ENCODE assay signal across 10 mouse cellular contexts in the genomic region with DNA sequence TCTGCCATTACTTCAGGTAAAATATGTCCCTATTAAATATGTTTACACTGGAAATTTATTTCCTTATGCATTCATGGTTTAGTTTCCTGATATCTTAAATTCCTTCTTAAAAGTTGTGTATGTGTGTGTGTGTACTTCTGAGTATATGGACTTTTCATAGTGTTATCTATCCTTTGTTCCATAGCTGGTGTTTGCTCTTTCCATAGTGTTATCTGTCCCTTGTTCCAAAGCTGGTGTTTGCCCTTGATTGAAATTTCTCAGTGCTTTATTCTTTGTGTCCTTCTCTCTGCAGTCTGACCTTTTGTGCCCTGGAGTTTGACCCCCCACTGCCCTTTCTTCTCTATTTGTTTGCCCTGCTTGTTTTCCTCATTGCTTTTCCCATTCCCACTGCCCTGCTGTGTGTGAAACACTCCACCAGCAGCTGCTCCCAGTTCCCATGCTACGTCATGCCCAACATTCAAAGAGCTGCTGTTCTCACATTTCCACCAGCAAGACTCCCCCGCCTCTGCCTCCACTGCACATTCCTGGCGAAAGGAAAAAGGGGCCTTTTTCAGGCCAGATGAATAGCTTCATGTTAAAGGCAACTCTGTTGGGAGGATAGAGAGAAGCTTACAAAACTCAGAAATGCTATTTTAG.
DNase-seq lines count a peak whose midpoint lies in the region; ATAC-seq and TF ChIP-seq lines count a peak whose summit lies in the region.
"Had no signal": no experiment of that assay in that cellular context is flagged by ENCODE, and none has a peak within 500 bp of the region (broad histone marks: within the 10 kb centered on the region; RNA-seq: fewer than 3 reads in every experiment).

No protein-coding gene starts in this region.

- no peaks in the 10 kb centered on the region for H3K36me3 ChIP-seq in kidney, embryonic 16.5 days (ENCODE audit: insufficient read depth, low read length)
- H3K36me3 ChIP-seq in liver, postnatal 0 days (replicated peaks; ENCODE audit: insufficient read depth, low read length), result no peaks in the 10 kb centered on the region
- H3K36me3 ChIP-seq in neural tube, embryonic 15.5 days, result no peaks in the 10 kb centered on the region
- H3K36me3 ChIP-seq: embryonic facial prominence, embryonic 13.5 days had no signal

- TF ChIP-seq CTCF in liver, postnatal 0 days (IDR thresholded peaks at IDR 0.05; ENCODE audit: low read depth), result no peak

- no peak overlapping the region for H3K9ac ChIP-seq in kidney, embryonic 16.5 days (replicated peaks; ENCODE audit: low read length)
- no peak overlapping the region for H3K9ac ChIP-seq in liver, postnatal 0 days (replicated peaks)
- H3K9ac ChIP-seq in neural tube, embryonic 15.5 days (replicated peaks), result no peak overlapping the region
- H3K9ac ChIP-seq: embryonic facial prominence, embryonic 13.5 days had no signal

- ATAC-seq in kidney, embryonic 16.5 days (ENCODE audit: low FRiP score, low TSS enrichment), result peak; percentile 89; the same call in 1 of the 2 replicates
- ATAC-seq in frontal cortex, adult (ENCODE audit: low TSS enrichment), result peak; percentile 98
- ATAC-seq in liver, postnatal 0 days, result peak; percentile 90
- ATAC-seq in neural tube, embryonic 15.5 days (ENCODE audit: low FRiP score), result peak; percentile 72; the same call in 1 of the 2 replicates

- H3K9me3 ChIP-seq in kidney, embryonic 16.5 days (ENCODE audit: low read length), result no peaks in the 10 kb centered on the region
- no peaks in the 10 kb centered on the region for H3K9me3 ChIP-seq in liver, postnatal 0 days (ENCODE audit: low read length)
- H3K9me3 ChIP-seq in neural tube, embryonic 15.5 days (replicated peaks), result no peaks in the 10 kb centered on the region
- H3K9me3 ChIP-seq: embryonic facial prominence, embryonic 13.5 days had no signal

- no peak for DNase-seq in kidney, adult 8-10 months
- peak; percentile 52 for DNase-seq in layer of hippocampus, adult 9-11 months
- peak; percentile 18 for DNase-seq in liver, postnatal 0 days
- no peak for DNase-seq in thymus, adult 18-20 months
- no peak for DNase-seq in adrenal gland, adult 2 months

- TF ChIP-seq EP300 in liver, postnatal 0 days (IDR thresholded peaks at IDR 0.05; ENCODE audit: low read depth), result no peak

- WGBS in kidney, embryonic 16.5 days, result 36% methylated on average over 3 of the region's 3 CpGs
- WGBS in liver, postnatal 0 days (ENCODE audit: insufficient replicate concordance), result 52% methylated on average over 3 of the region's 3 CpGs
- WGBS in neural tube, embryonic 15.5 days, result 25% methylated on average over 3 of the region's 3 CpGs

- no peak overlapping the region for H3K27ac ChIP-seq in kidney, embryonic 16.5 days (ENCODE audit: low read length)
- no peak overlapping the region for H3K27ac ChIP-seq in liver, postnatal 0 days (ENCODE audit: low read depth)
- no peak overlapping the region for H3K27ac ChIP-seq in neural tube, embryonic 15.5 days (replicated peaks)
- H3K27ac ChIP-seq: embryonic facial prominence, embryonic 13.5 days; macrophage had no signal

- no peak overlapping the region for H3K4me2 ChIP-seq in kidney, embryonic 16.5 days (replicated peaks; ENCODE audit: low read depth, low read length)
- H3K4me2 ChIP-seq in liver, postnatal 0 days (ENCODE audit: low read depth, low read length), result no peak overlapping the region
- no peak overlapping the region for H3K4me2 ChIP-seq in neural tube, embryonic 15.5 days
- H3K4me2 ChIP-seq: embryonic facial prominence, embryonic 13.5 days had no signal

- no peak overlapping the region for H3K4me3 ChIP-seq in kidney, embryonic 16.5 days (ENCODE audit: low read length)
- H3K4me3 ChIP-seq in liver, postnatal 0 days (ENCODE audit: low read depth, low read length), result no peak overlapping the region
- H3K4me3 ChIP-seq in neural tube, embryonic 15.5 days (replicated peaks), result no peak overlapping the region
- H3K4me3 ChIP-seq: embryonic facial prominence, embryonic 13.5 days had no signal

- no peaks in the 10 kb centered on the region; the same call in 1 of the 2 replicates for H3K27me3 ChIP-seq in kidney, embryonic 16.5 days (ENCODE audit: insufficient read depth, low read length)
- H3K27me3 ChIP-seq in liver, postnatal 0 days (ENCODE audit: insufficient read depth, low read length), result no peaks in the 10 kb centered on the region
- H3K27me3 ChIP-seq in neural tube, embryonic 15.5 days (replicated peaks), result no peaks in the 10 kb centered on the region

- H3K4me1 ChIP-seq in kidney, embryonic 16.5 days (ENCODE audit: insufficient read depth, low read length), result no peaks in the 10 kb centered on the region
- no peaks in the 10 kb centered on the region for H3K4me1 ChIP-seq in liver, postnatal 0 days (ENCODE audit: insufficient read depth)
- H3K4me1 ChIP-seq in neural tube, embryonic 15.5 days, result no peaks in the 10 kb centered on the region
- H3K4me1 ChIP-seq: embryonic facial prominence, embryonic 13.5 days had no signal

Comparison
In these comparisons a context has a peak if more than half of its experiments do, and no peak if none do; other contexts are left out.
1. DNase-seq: peak in layer of hippocampus, adult 9-11 months (single experiment) and liver, postnatal 0 days (single experiment); none in kidney, adult 8-10 months (0 of 2), thymus, adult 18-20 months (0 of 2) and adrenal gland, adult 2 months (single experiment).
2. Peak in every context shown above with its lines, with median percentiles within 50 percentile points of each other: ATAC-seq.